Mouse (Mus musculus): ENCODE data around the gene Macrod2.

Gene Macrod2

DNA sequence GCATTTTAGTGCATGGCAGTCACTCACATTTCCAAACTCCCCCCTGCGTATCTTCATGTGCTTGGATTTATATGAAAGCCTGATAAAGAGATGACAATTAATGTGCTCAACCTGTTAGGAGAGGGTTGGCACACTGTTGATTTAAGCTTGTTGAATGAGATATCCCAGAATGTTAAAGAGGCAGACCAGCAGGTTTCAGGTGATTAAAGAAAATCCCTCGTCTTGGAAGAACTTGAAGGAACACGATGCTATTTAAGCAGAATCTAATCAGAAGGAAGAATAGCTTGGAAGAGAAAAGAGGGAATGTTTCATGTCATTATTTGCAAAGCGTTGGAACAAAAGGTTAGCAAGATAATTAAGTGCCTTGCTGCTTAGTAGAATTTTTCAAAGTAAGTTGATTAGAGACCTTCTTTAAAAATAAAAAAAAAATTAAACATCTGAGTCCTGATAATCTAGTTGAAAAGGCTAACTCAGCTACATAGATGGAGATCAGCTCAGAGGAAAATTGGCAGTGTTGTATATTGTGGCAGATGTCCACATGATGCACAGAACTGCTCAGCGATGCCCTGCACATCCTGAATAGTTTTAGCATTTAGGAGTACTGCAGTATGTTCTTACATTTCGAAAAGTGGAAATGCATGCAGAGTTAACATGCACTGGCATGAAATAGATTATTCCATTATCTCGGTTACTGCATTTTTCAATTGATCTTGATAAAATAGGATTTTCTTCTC is 518.7 kb downstream of the Macrod2 start:
- peak; percentile 21 for DNase-seq

DNA sequence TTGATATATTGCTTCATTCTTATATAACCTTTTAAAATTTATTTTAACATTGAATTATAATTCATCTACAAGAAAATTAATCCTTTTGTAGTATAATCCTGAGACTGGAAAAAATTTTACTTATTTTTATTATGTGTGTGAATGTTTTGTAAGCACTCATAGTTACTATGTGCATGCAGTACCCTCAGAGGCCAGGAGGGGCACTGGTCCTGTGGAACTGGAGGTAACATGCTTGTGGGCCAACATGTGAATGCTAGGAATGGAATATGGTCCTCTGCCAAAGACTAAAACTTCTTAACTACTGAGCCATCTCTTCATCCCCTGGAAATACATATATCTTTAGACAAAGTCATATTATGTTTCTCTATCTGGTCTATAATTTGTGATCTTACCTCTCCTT is 531.8 kb downstream of the Macrod2 start:
- no peak for DNase-seq

DNA sequence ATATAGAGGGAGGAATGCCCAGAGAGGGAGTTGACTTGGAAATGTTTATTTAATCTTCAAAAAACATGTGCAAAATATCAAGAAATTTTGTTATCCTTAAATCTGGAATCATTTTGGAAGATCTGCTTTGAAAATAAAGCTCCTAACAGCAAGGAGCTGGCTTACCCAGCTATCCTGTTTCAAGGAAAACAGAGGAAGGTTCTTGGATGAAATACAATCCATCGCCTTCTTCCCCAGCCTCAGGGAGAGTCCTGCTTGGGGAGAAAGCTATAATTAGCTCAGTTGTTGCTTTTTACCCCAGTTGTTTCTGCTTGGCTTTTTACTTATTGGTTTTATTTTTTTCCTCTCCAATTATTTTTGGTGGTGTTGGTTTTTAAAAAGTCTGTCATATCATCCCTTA is 539.4 kb downstream of the Macrod2 start:
- DNase-seq, result no peak

DNA sequence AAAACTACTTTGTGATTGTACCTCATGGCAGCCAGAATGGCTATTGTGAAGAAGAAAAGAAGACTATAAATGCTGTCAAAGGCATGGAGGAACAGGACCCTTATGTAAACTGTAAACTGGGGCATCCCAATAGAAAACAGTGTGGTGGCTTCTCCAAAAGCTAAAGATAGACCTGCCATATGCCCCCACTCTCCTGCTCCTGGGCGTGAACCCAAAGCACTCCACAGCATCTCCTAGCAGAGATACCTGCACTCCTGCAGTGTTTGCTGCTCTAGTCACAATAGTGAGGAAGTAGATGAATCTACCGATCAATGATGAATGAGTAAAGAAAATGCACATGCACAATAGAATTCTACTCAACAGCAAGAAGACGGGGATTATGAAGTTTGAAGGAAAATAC is 554.4 kb downstream of the Macrod2 start:
- no peak for DNase-seq

DNA sequence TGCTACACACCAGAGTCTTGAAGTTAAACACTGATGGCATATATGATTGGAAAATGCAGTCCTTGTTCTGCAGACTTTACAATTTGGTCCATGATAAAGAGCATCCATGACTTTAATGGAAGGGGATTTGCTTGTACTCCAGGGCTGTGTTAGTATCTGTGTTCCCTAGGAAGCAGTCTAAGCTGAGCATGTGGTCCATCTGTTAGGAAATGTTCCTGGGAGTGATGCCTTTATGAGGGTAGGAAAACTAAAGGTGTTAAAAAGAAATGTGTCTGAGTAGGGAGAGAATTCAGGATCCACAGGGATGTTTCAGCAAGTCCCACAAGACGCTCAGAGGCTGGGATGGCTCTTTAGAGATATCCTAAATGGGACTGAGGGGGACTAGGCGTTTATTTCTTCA is 564.1 kb downstream of the Macrod2 start:
- DNase-seq, result peak; percentile 39

DNA sequence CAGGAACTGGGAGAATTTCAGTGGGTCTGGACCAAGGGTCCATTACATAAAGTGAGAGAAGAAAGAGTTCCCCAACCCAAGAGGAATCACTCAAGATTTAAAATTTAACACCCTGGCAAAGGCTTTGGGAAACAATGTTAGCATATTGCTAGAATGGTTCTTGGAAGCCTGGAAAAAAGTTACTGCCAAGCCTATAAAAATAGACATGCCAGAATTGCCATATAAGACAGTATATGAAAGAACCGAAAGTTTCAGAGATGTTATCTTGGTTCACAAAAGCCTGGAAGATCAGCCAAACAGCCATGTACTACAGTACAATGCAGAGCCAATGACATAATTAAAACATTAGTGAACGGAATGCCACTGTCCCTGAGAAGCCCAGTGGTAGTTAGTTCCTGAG is 575.1 kb downstream of the Macrod2 start:
- no peak for DNase-seq

DNA sequence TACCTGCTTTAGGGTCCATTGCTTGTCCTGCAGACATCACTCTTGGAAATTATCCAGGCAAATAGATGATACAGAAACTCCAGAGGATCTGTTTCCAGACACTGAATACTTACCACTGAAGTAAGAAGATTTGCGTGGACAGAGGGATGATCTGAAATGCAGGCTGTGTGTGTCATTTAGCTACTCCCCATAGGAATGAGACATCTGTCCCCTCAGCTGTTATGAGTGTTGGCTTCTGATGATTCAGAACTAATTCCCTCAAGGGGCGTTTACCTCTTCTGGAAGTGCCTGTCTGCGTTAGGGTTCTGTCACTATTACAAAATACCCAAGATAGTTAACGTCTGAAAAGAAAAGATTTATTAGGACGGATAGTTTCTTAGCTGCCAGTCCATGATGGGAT is 576.7 kb downstream of the Macrod2 start:
- DNase-seq, result peak; percentile 20

DNA sequence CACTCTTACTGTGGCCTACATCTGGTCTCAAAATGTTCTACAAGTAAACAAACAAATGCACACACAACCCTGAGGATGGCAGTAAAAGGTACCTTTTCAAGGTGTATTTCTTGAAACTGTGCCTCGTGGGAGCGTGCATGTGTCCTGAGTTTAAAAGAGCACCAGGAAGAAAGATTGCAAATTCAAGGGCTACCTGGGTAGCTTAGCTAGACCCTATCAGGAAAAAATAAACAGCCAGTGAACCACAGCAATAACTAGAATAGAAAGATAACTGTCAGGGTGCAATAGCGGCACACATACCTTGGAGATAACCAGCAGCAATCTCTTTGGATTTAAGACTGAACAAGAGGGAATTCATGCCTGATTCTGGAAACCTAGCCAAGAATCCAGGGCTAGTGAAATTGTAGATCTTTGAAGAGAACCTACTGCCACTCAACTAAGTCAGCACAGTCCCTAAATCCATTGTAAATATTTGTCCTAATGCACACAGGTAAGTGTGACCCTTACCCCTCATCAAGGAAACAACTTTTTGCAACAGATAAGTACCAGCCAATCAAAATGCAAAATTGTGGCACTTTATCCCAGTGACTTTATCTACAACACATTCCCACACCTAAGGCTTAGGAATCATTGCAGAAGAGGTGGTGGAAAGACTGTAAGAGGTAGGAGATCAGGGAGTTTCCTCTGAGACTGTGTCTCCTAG is 590.7 kb downstream of the Macrod2 start:
- no peak for DNase-seq

DNA sequence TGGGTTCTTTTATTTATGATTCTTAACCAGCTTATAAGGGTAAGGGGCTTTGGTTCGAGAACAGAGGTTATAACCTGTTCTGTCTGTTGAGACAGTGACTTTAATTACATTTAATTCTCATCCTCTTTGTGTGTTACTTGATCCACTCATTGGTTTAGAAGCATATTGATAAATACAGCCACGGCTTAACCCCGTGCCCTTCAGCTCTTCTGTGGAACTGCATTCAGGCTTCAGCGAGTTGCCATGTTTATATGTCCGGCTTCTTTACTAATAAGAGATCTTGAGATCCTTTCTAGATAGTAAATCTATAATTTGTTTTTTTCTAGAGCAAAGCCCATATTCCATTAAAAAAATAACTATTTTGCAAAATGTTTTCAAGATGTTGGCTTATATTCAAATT is 608.7 kb downstream of the Macrod2 start:
- no peak for DNase-seq

DNA sequence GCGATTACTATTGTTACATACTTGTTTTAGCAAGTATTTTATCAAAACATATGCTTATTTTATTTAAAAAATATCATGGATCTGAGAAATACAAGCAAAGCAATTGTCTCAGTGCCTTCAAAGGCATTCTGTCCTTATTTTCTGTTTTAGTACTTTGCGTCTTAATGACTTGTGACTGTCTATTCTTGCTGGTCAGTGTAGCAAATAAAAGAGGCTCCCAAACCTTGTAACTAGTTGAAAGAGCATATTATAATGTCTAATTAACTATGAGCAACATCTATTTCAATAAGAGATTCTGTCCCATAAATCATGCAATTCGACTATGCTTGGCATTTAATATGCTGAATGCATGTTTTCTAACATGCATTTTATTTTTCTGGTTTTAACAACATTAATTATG is 609.2 kb downstream of the Macrod2 start:
- DNase-seq, result no peak

DNA sequence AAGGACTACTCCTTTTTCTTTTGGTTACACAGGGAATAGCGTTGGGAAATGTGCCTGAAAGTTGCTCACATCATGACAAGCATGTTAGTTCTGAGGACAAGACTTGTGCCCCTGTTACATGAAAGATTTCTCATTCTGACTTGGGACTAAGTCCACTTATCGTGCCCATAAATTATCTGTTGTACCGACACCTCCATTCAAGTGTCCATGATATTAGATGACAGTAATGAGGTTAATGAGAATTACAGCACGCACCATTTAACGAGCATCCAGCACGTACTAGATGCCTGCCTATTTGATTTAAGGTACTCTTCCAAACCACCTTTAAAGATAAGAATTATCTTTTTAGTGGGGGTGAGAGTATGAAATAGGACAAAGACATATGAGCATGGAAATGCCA is 610.5 kb downstream of the Macrod2 start:
- no peak for DNase-seq

DNA sequence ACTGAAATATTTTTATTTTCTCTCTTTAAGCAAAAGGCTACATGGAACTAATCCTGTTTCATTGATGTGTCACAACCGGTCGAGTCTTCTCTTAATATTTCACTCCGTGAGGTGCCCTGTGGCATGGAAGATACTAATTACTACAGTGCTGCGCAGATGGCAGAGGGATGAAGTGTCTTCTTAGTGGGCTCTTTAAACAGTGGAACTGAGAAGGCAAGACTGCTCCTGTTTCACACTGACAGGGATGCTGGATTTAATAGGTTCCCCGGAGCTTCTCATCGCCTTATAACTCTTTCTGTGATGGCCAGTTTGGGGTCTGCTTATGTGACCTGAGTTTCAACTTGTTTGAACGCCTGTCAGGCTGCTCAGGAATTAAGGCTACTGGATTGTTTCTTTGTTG is 612.6 kb downstream of the Macrod2 start:
- DNase-seq, result no peak

DNA sequence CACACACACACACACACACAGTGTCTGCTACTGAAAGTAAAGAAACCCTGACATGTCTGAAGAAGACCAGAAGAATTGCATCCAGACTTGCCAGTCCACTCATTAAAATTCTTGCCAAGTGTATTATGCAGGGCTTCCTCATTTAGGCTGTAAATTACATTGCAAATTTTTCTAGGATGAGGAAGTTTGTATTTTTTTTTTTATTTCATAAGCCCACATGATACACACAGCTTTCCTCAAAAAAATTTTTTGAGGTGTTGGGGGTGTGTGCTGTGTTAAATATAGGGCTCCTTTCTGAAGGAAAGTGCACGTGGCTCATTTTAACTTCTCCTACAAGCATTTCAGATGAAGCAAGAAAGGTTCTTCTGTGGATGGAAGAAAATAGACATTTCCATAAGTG is 613.3 kb downstream of the Macrod2 start:
- no peak for DNase-seq

DNA sequence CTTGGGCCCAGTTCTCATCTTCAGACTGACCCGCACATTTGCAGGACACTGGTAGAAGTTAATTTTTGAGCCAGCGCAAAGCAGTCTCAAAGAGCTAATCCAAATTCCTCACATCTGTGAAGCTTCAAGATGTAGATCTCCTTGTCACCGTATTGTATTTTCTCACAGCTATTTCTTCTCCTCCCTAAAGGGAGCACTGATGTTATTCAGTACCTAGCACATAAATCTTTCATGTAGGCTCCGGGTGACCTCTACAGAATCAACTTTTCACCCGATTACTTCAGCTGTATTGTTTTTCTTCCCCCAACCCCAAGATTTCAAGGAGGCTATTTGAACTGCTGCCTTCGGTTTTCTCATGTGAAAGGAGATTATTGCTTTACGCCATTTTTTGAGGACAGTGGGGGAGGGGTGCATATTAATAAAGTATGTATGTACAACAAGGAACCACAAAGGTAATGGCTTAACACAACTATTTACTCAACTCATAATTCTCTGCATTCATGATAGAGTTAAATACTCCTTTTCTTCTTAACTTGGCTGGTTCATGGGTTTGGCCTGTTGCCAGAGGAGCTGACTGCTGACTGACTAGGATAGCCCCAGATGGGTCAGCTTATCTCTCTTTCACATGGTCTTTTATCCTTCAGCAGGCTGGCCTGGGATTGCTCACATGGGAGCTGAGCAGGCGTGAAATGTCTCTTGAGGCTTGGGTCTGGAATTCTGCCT is 618.5 kb downstream of the Macrod2 start:
- no peak for DNase-seq

DNA sequence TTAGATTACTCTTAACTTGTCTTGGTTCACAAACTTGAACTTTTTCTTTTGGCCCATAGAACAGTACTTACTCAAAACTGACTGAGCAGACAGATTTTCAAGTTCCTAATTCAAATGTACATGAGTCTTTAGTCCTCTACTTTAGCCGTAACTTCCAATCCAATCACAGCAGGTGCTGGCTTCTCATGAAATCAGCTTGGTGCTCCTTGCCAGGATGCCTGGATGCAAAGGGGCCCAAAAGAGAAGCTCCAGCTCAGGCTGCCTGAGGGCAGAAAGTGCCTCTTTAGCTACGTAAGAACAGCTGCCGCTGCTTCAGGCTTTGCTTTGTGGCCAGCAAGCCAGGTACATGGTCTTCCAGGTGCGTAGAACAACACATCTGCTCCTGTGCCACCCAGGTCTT is 627.9 kb downstream of the Macrod2 start:
- DNase-seq, result no peak

DNA sequence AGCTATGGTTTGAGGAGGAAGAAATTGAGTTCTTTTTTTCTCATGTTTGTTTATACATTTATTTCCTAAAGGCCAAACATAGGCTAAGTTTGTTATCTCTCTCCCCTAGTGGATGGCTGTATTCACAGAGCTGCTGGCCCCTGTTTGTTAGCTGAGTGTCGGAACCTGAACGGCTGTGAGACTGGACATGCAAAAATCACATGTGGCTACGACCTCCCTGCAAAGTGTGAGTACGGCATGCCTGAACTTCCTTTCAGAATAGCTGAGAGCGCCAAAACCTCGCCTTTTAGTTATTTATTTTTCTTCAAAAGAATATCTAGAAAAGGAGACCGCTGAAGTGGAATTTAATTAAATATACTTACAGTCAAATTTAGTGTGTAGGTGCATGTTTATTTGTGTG is 628.8 kb downstream of the Macrod2 start:
- no peak for DNase-seq

DNA sequence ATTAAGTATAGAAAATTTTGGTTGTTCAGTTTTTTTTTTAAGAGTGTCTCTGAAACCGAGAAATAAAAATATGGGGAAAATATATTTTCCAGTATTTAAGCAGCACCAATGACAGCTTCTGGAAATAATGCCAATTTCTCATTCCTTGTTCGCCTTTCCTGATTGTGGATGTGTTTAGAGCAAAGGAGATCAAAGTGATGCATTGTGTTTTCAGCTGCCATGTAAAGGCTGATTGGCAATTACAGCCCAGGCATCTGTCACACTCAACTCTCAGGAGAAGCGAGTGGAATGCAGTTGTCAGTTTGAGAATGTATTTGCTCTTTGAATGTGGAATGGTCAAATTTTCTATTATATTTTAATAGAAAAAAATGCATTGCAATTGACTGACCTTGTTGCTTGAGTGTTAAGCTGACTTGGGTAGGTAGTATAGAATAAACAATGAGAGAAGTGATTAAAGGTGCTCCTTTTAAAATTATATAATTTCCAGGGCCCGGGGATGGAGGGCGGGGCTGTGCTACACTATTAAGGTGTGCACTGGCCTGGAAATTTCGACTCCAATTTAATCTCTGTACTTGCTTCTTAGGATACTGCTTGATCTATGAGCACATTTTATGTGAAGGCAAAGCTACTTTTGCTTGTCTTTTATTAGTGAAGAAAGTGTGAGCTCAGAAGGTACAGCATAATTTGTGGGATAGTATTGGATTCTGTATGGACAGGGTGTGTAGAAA is 629.4 kb downstream of the Macrod2 start:
- DNase-seq, result no peak

DNA sequence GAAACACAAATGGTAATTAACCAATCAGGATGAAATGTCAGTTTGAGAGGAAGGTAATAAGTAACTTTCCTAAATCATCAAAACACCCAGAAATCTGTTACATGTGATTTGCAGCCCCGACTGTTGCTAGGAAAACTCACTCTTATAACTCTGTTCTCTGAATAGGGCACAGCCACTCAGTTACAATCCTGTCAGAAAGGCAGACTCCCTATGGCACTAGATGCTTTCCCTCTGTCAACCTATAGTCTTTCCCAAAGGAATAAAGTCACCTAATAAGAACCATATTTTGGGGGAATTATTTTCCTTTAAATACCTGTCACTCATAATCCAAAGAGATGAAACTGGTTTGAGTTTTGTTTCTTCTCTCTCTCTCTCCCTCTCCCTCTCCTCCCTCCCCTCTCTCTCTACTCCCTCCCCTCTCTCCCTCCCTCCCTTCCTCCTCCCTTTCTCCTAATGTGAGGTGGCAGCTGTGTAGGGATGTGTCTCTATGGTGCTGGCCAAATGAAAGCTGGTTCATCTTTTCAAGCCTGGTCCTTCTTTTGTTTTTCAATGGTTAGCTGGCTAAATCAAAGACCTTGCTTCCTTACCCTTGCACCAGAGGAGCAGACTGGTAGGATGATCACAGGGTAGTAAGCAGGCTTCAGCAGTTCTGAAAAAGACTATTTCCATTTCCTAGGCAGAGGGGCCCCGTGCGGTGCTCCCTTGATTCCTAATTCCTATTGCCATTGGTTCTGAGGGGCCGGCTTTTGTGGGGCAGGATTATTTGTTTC is 661.8 kb downstream of the Macrod2 start:
- no peak for DNase-seq

DNA sequence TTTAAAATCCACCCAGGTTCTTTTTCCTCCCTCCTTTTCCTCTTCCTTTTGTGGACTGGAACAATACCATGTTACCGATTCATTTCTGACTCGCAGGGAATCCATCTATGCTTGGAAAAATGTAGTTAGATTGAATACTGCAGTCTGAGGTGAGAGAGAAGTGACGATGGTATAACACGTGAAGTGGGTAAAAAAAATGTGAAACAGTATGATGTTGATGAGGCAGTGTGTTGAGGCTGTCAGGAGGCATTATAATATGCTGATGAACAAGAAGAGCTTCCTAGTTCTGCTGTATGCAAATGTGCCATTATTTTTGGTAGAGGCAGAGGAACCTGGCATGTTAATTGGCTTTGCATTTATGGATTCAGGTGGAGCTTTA is 662.3 kb downstream of the Macrod2 start:
- DNase-seq, result no peak

DNA sequence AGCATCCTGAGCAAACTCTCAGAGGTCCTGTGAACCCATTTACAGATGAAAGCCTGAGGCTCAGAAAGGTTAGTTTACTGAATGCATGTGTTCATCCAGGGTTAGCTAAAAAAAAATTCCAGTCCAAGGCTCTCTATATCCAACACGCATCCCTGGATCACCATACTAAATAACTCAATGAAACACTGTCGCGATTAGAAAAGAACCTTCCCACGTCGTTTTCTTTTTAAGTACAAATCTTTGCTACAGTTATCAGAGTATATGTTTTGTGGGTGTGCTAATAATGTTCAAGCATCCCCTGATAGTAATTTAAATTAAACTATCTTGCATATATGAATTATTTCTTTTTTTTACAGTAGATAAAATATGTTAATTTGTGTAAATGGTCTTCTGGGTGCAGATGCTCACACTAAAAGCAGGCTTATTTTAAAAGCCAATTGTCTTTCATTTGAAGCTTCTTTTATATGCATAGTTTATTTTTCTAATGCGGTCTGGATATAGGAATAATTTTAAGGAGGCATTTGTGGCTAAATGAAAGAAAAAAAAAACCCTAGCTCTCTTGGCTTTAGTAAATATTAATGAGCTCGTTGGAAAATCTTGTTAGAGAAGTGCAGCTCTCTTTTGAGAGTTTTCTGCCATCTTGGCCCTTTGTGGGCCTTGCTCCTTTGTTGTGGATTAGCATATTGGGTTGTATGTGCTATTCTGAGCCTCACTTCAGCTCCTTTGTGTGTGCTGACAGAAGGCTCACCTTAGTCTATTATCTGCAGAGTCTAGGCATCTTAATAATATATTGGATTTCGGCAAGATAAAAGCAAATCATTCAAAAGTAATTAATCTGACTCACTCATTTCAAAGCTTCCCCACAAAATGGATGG is 679.1 kb downstream of the Macrod2 start:
- DNase-seq, result no peak

DNA sequence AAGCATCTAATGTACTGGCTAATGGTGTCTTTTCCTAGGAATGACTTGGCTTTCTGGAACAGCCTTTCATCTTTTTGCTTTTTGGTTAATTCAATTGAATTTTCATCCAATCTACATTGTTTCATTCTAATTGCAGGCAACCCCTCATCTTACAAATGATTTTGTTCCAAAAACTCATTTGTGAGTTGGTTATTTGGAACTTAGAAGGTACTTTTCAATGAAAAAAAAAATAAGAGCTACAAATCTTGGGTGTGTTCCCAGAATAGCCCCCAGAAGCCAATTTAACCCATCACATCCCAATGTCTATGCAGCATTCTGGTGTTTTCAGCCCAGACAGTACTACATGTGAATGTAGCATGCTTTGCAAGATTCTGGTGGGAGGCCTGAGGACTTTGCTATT is 683.1 kb downstream of the Macrod2 start:
- DNase-seq, result no peak

DNA sequence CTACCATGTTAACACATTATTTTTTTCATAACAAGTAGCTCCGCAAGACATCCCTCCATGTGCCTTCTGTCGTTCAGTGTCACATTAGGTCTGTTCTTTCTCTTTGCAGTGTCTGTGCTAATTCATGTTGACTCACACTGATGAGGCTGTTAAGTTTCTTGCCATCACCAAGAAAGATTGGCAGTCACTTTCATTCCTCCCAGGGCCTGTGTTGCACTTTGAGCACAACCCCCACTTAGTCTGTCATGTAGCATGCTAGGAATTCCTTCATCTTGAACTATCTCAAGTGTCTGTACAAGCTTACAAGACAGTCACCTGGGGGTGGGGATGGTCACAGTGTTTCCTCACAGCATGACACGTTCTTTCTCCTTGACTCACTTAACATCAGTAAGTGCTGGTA is 696.2 kb downstream of the Macrod2 start:
- peak; percentile 4 for DNase-seq

Data from layer of hippocampus, adult 9-11 months (tissue).